Mouse (Mus musculus): ENCODE measurements around the gene Gsn. TPM values are rescaled to one million over a fixed set of nuclear protein-coding genes. Genes with fewer than 3 reads are reported as not detected.

The Gsn gene
- polyA plus RNA-seq, 1 experiment from 2014 or later, result 50.1 TPM

- H3K4me1 ChIP-seq (ENCODE audit: control insufficient read depth, insufficient read depth, low read length), result no peaks in the 10 kb centered on the region
- ATAC-seq (replicated peaks; ENCODE audit: insufficient number of reproducible peaks, low FRiP score, low TSS enrichment, low read depth), result no peak
- no peak overlapping the region for H3K27ac ChIP-seq (replicated peaks; ENCODE audit: low read depth, low read length)
- no peak for DNase-seq (ENCODE audit: low spot score)
- no peaks in the 10 kb centered on the region for H3K9me3 ChIP-seq (replicated peaks; ENCODE audit: control insufficient read depth, low read length)
- no peaks in the 10 kb centered on the region for H3K27me3 ChIP-seq (ENCODE audit: control insufficient read depth, insufficient read depth, low read length)
- 82% methylated on average over 12 of the region's 13 CpGs for WGBS
- no peak overlapping the region for H3K4me3 ChIP-seq (ENCODE audit: low read depth, low read length)
- no peak overlapping the region for H3K4me2 ChIP-seq (ENCODE audit: low read depth, low read length)
- H3K9ac ChIP-seq (replicated peaks; ENCODE audit: low read length), result no peak overlapping the region
- no peaks in the 10 kb centered on the region for H3K36me3 ChIP-seq (replicated peaks; ENCODE audit: control insufficient read depth, insufficient read depth, low read depth, low read length)
Observed at GRCm38 (mm10) chr2:35302049-35302885, 46.1 kb downstream of the Gsn start.

- Histone ChIP-seq H3K9ac (replicated peaks; ENCODE audit: low read length) (no peak overlapping the region), H3K9me3 (replicated peaks; ENCODE audit: control insufficient read depth, low read length) (no peaks in the 10 kb centered on the region), H3K36me3 (replicated peaks; ENCODE audit: control insufficient read depth, insufficient read depth, low read depth, low read length) (no peaks in the 10 kb centered on the region), H3K4me2 (ENCODE audit: low read depth, low read length) (no peak overlapping the region), H3K27me3 (ENCODE audit: control insufficient read depth, insufficient read depth, low read length) (no peaks in the 10 kb centered on the region), H3K4me3 (ENCODE audit: low read depth, low read length) (no peak overlapping the region), H3K4me1 (ENCODE audit: control insufficient read depth, insufficient read depth, low read length) (no peaks in the 10 kb centered on the region), H3K27ac (replicated peaks; ENCODE audit: low read depth, low read length) (no peak overlapping the region)
- 67% methylated on average over 1 of the region's 1 CpGs for WGBS
- no peak for ATAC-seq (replicated peaks; ENCODE audit: insufficient number of reproducible peaks, low FRiP score, low TSS enrichment, low read depth)
- no peak for DNase-seq (ENCODE audit: low spot score)
Observed at GRCm38 (mm10) chr2:35308166-35308565, 52.0 kb downstream of the Gsn start.

GRCm38 (mm10) chr2:35309906-35310493 is 53.8 kb downstream of the Gsn start:
- H3K4me2 ChIP-seq (ENCODE audit: low read depth, low read length), result no peak overlapping the region
- no peak for DNase-seq (ENCODE audit: low spot score)

GRCm38 (mm10) chr2:35314300-35314699 is 58.1 kb downstream of the Gsn start:
- WGBS, result 42% methylated on average over 3 of the region's 3 CpGs
- Histone ChIP-seq H3K9ac (replicated peaks; ENCODE audit: low read length) (no peak overlapping the region), H3K4me1 (ENCODE audit: control insufficient read depth, insufficient read depth, low read length) (no peaks in the 10 kb centered on the region), H3K36me3 (replicated peaks; ENCODE audit: control insufficient read depth, insufficient read depth, low read depth, low read length) (no peaks in the 10 kb centered on the region), H3K9me3 (replicated peaks; ENCODE audit: control insufficient read depth, low read length) (no peaks in the 10 kb centered on the region), H3K4me3 (ENCODE audit: low read depth, low read length) (no peak overlapping the region), H3K27me3 (ENCODE audit: control insufficient read depth, insufficient read depth, low read length) (no peaks in the 10 kb centered on the region), H3K4me2 (ENCODE audit: low read depth, low read length) (no peak overlapping the region), H3K27ac (replicated peaks; ENCODE audit: low read depth, low read length) (no peak overlapping the region)
- ATAC-seq (replicated peaks; ENCODE audit: insufficient number of reproducible peaks, low FRiP score, low TSS enrichment, low read depth), result no peak
- no peak for DNase-seq (ENCODE audit: low spot score)

More at GRCm38 (mm10) chr2:35309906-35310493, 53.8 kb downstream of the Gsn start:
- 83% methylated on average over 4 of the region's 4 CpGs for WGBS
- Histone ChIP-seq H3K9ac (replicated peaks; ENCODE audit: low read length) (no peak overlapping the region), H3K4me3 (ENCODE audit: low read depth, low read length) (no peak overlapping the region), H3K4me1 (ENCODE audit: control insufficient read depth, insufficient read depth, low read length) (no peaks in the 10 kb centered on the region), H3K9me3 (replicated peaks; ENCODE audit: control insufficient read depth, low read length) (no peaks in the 10 kb centered on the region), H3K27me3 (ENCODE audit: control insufficient read depth, insufficient read depth, low read length) (no peaks in the 10 kb centered on the region), H3K27ac (replicated peaks; ENCODE audit: low read depth, low read length) (no peak overlapping the region), H3K36me3 (replicated peaks; ENCODE audit: control insufficient read depth, insufficient read depth, low read depth, low read length) (no peaks in the 10 kb centered on the region)
- ATAC-seq (replicated peaks; ENCODE audit: insufficient number of reproducible peaks, low FRiP score, low TSS enrichment, low read depth), result no peak

GRCm38 (mm10) chr2:35317604-35318003 is 61.4 kb downstream of the Gsn start:
- Histone ChIP-seq H3K27ac (replicated peaks; ENCODE audit: low read depth, low read length) (no peak overlapping the region), H3K36me3 (replicated peaks; ENCODE audit: control insufficient read depth, insufficient read depth, low read depth, low read length) (no peaks in the 10 kb centered on the region), H3K9ac (replicated peaks; ENCODE audit: low read length) (no peak overlapping the region), H3K4me2 (ENCODE audit: low read depth, low read length) (no peak overlapping the region), H3K27me3 (ENCODE audit: control insufficient read depth, insufficient read depth, low read length) (no peaks in the 10 kb centered on the region), H3K4me3 (ENCODE audit: low read depth, low read length) (no peak overlapping the region), H3K4me1 (ENCODE audit: control insufficient read depth, insufficient read depth, low read length) (no peaks in the 10 kb centered on the region), H3K9me3 (replicated peaks; ENCODE audit: control insufficient read depth, low read length) (no peaks in the 10 kb centered on the region)
- ATAC-seq (replicated peaks; ENCODE audit: insufficient number of reproducible peaks, low FRiP score, low TSS enrichment, low read depth) (no peak), DNase-seq (ENCODE audit: low spot score) (no peak)
- 91% methylated on average over 4 of the region's 4 CpGs for WGBS

- DNase-seq (ENCODE audit: low spot score) (no peak), ATAC-seq (replicated peaks; ENCODE audit: insufficient number of reproducible peaks, low FRiP score, low TSS enrichment, low read depth) (no peak)
- H3K4me3 ChIP-seq (ENCODE audit: low read depth, low read length), result no peak overlapping the region
- H3K27me3 ChIP-seq (ENCODE audit: control insufficient read depth, insufficient read depth, low read length), result no peaks in the 10 kb centered on the region
- 87% methylated on average over 12 of the region's 12 CpGs for WGBS
- no peak overlapping the region for H3K9ac ChIP-seq (replicated peaks; ENCODE audit: low read length)
- no peaks in the 10 kb centered on the region for H3K36me3 ChIP-seq (replicated peaks; ENCODE audit: control insufficient read depth, insufficient read depth, low read depth, low read length)
- no peak overlapping the region for H3K4me2 ChIP-seq (ENCODE audit: low read depth, low read length)
- no peaks in the 10 kb centered on the region for H3K4me1 ChIP-seq (ENCODE audit: control insufficient read depth, insufficient read depth, low read length)
- H3K9me3 ChIP-seq (replicated peaks; ENCODE audit: control insufficient read depth, low read length), result no peaks in the 10 kb centered on the region
- no peak overlapping the region for H3K27ac ChIP-seq (replicated peaks; ENCODE audit: low read depth, low read length)
Observed at GRCm38 (mm10) chr2:35318405-35318804, 62.2 kb downstream of the Gsn start.

- H3K9ac ChIP-seq (replicated peaks; ENCODE audit: low read length), result no peak overlapping the region
- no peaks in the 10 kb centered on the region for H3K27me3 ChIP-seq (ENCODE audit: control insufficient read depth, insufficient read depth, low read length)
- no peaks in the 10 kb centered on the region for H3K36me3 ChIP-seq (replicated peaks; ENCODE audit: control insufficient read depth, insufficient read depth, low read depth, low read length)
- H3K4me1 ChIP-seq (ENCODE audit: control insufficient read depth, insufficient read depth, low read length), result no peaks in the 10 kb centered on the region
- no peak for DNase-seq (ENCODE audit: low spot score)
- no peak for ATAC-seq (replicated peaks; ENCODE audit: insufficient number of reproducible peaks, low FRiP score, low TSS enrichment, low read depth)
- H3K4me3 ChIP-seq (ENCODE audit: low read depth, low read length), result no peak overlapping the region
- H3K27ac ChIP-seq (replicated peaks; ENCODE audit: low read depth, low read length), result no peak overlapping the region
- WGBS, result 90% methylated on average over 15 of the region's 15 CpGs
- no peak overlapping the region for H3K4me2 ChIP-seq (ENCODE audit: low read depth, low read length)
- H3K9me3 ChIP-seq (replicated peaks; ENCODE audit: control insufficient read depth, low read length), result no peaks in the 10 kb centered on the region
Observed at GRCm38 (mm10) chr2:35320399-35320798, 64.2 kb downstream of the Gsn start.

GRCm38 (mm10) chr2:35322404-35323164 is 66.4 kb downstream of the Gsn start:
- Histone ChIP-seq H3K9me3 (replicated peaks; ENCODE audit: control insufficient read depth, low read length) (no peaks in the 10 kb centered on the region), H3K36me3 (replicated peaks; ENCODE audit: control insufficient read depth, insufficient read depth, low read depth, low read length) (no peaks in the 10 kb centered on the region), H3K9ac (replicated peaks; ENCODE audit: low read length) (no peak overlapping the region), H3K4me3 (ENCODE audit: low read depth, low read length) (no peak overlapping the region), H3K27ac (replicated peaks; ENCODE audit: low read depth, low read length) (no peak overlapping the region), H3K27me3 (ENCODE audit: control insufficient read depth, insufficient read depth, low read length) (no peaks in the 10 kb centered on the region), H3K4me2 (ENCODE audit: low read depth, low read length) (no peak overlapping the region), H3K4me1 (ENCODE audit: control insufficient read depth, insufficient read depth, low read length) (no peaks in the 10 kb centered on the region)
- WGBS, result 84% methylated on average over 10 of the region's 10 CpGs
- DNase-seq (ENCODE audit: low spot score) (no peak), ATAC-seq (replicated peaks; ENCODE audit: insufficient number of reproducible peaks, low FRiP score, low TSS enrichment, low read depth) (no peak)

Data from embryonic facial prominence, embryonic 11.5 days (tissue).